Mouse (Mus musculus) right cerebral cortex, adult 18-20 months (tissue): ENCODE data around the gene 2310002L09Rik.
"Not testable (repeated sequence)": the region's sequence is repeated elsewhere in the genome, so short reads cannot be mapped to it uniquely, and the experiment has no call there.

Experiments used
- DNase-seq: peaks from one replicate; pipeline ENCODE4 v3.0.0; 2022; ENCODE audit warnings: mixed read lengths

The 2310002L09Rik gene

GRCm38 (mm10) chr4:73950375-73950896, at the start of gene 2310002L09Rik:
Gene 2310002L09Rik, minus strand, starts transcription at chr4:73950846.
- no peak for DNase-seq

GRCm38 (mm10) chr4:73980454-73980853, 29.8 kb upstream of the 2310002L09Rik start:
- no peak for DNase-seq

GRCm38 (mm10) chr4:73920660-73921059, 30.0 kb downstream of the 2310002L09Rik start, which contains the start of gene Gm11756:
Gene Gm11756, minus strand, starts transcription at chr4:73920760.
- not testable (repeated sequence) for DNase-seq

- DNase-seq = not testable (repeated sequence)
These were observed 44.8 kb downstream of the 2310002L09Rik start, which contains the start of gene Gm13871 for GRCm38 (mm10) chr4:73905853-73906252. Gene Gm13871, minus strand, starts transcription at chr4:73905953.

- DNase-seq = not testable (repeated sequence)
These were observed 59.6 kb downstream of the 2310002L09Rik start, which contains the start of gene Gm11757 for GRCm38 (mm10) chr4:73891012-73891411. Gene Gm11757, minus strand, starts transcription at chr4:73891112.
